Mouse (Mus musculus): Measurements from ENCODE around the gene Fads2. TPM values are rescaled to one million over a fixed set of nuclear protein-coding genes. Genes with fewer than 3 reads are reported as not detected.

The Fads2 gene
- polyA plus RNA-seq, 1 experiment from 2014 or later: 164 TPM

DNA sequence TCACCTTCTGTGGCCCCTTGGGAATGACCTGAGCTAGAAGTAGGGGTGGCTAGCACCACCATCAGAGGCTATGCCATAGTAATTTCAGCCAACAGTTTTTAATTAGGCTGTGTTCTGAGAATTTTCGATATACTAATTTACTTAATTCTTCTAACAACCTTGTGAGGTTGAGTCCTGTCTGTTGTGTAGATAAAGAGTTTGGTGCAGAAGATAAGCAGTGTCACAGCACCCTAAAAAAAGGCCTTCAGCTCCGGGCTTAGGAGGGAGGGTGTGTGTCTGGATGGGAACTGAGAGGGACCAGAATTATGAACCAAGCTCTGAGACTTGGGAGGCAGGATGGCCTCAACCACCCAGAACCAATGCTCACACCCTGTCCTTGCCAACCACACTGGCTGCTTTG is 55.8 kb downstream of the Fads2 start:
- Histone ChIP-seq H3K27me3 (no peaks in the 10 kb centered on the region), H3K36me3 (no peaks in the 10 kb centered on the region), H3K9ac (replicated peaks) (no peak overlapping the region), H3K4me3 (no peak overlapping the region), H3K27ac (replicated peaks) (no peak overlapping the region), H3K4me2 (replicated peaks) (no peak overlapping the region), H3K9me3 (no peaks in the 10 kb centered on the region), H3K4me1 (peaks cover 14% of the 10 kb centered on the region)
- no peak for ATAC-seq (replicated peaks)
- 83% methylated on average over 2 of the region's 2 CpGs for WGBS

DNA sequence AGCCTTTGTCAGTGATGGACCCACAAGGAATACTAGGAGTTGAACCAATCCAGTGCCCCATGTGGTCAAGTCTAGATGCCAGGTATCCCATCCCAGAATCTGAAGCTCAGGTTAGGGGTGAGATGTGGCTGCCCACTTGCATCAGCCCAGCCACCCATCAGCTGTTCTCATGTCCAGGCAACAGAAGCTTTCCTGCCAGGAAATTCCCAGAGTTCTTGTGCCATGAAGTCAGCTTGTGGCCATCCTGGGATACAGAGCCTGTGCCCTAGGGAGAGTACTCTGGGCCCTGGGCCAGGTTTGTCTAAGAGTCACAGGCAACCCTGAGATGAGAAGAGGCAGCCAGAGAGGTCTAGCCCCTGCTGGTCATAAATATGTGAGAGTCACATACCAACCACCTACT is 57.9 kb downstream of the Fads2 start:
- no peaks in the 10 kb centered on the region for H3K36me3 ChIP-seq
- H3K9me3 ChIP-seq: no peaks in the 10 kb centered on the region
- H3K4me1 ChIP-seq: peaks cover 19% of the 10 kb centered on the region
- H3K27ac ChIP-seq (replicated peaks): no peak overlapping the region
- no peak for ATAC-seq (replicated peaks)
- H3K9ac ChIP-seq (replicated peaks): no peak overlapping the region
- H3K4me3 ChIP-seq: no peak overlapping the region
- no peaks in the 10 kb centered on the region for H3K27me3 ChIP-seq
- H3K4me2 ChIP-seq (replicated peaks): no peak overlapping the region

DNA sequence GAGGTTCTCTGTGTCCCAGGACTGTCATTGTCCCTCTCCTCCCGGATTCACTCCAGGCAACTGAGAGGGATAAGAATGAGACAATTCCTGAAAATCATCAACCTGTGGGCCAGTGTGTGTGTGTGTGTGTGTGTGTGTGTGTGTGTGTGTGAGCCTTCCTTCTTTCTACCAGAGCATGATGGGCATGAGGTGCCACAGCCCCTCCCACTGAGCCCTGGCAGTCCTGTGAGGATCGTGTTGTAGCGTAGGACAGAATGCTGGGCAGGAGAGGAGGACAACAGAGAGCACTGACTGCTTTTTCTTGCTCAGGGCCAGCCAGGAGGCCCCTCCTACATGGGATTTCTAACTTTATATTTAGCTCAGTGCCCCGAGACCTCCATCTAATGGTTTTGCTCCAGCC is 58.7 kb downstream of the Fads2 start:
- Histone ChIP-seq H3K27me3 (no peaks in the 10 kb centered on the region), H3K36me3 (no peaks in the 10 kb centered on the region), H3K4me1 (peaks cover 19% of the 10 kb centered on the region), H3K9ac (replicated peaks) (no peak overlapping the region), H3K4me2 (replicated peaks) (peak overlapping the region; percentile 90), H3K27ac (replicated peaks) (no peak overlapping the region), H3K4me3 (peak overlapping the region; percentile 66), H3K9me3 (no peaks in the 10 kb centered on the region)
- ATAC-seq (replicated peaks): no peak
- WGBS: 97% methylated on average over 4 of the region's 4 CpGs

DNA sequence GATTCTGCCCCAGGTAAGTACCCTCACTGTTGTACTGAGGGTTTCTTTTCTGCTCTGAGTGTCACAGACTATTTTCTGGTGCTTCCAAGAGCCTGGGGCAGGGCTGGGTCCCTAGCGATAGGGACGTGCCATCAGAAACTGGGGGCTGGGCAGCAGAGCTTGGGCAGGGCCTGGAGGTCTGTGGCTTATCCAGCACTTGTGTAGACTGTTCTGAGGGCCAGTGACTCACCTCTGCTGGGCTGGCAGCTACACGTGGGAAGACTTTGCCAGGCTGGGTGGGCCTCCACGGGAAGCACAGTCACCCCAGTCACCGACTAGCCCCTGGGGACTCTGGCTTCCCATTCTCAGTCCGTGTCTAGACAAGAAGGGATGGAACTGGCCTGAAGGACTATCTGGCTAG is 59.3 kb downstream of the Fads2 start:
- Histone ChIP-seq H3K9me3 (no peaks in the 10 kb centered on the region), H3K27me3 (no peaks in the 10 kb centered on the region), H3K4me1 (peaks cover 19% of the 10 kb centered on the region), H3K27ac (replicated peaks) (no peak overlapping the region), H3K4me3 (peak overlapping the region; percentile 66), H3K36me3 (no peaks in the 10 kb centered on the region), H3K9ac (replicated peaks) (peak overlapping the region; percentile 64), H3K4me2 (replicated peaks) (peak overlapping the region; percentile 90)
- WGBS: 62% methylated on average over 6 of the region's 6 CpGs
- ATAC-seq (replicated peaks): peak; percentile 9; the same call in 1 of the 2 replicates

DNA sequence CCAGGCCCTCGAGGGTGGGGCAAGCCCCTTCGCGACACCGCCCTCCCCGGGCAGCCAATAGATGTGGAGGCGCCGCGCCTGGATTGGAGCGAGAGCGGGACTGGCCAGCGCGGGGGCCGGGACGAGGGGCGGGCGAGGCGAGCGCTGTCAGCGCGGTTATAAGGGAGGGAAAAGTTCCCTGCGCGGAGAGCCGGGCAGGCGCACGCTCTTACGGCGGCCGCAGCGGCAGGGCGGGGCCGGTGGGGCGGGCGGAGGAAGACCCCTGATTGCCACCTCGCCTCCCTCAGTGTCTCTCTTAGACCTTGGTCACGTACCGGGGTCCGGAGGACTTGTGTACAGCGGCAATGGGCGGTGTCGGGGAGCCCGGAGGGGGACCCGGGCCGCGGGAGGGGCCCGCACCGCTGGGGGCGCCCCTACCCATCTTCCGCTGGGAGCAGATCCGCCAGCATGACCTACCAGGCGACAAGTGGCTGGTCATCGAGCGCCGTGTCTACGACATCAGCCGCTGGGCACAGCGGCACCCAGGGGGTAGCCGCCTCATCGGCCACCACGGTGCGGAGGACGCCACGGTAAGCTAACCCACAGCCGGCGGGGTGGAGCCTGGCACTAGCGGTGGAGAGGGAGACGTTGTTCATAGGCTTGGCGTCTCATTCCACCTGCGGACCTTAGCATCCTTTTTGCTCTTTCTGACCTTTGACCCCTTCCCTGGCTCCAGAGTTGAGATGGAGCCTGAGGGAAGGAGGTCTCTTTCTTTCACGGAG is 60.0 kb downstream of the Fads2 start, which contains the start of gene Fads3:
TSS of gene Fads3 (plus strand) at position 182 of the 761 bp plus-strand sequence.
- ATAC-seq (replicated peaks): peak; percentile 88
- H3K9ac ChIP-seq (replicated peaks): peak within 1 kb of the TSS; percentile 64
- peak within 1 kb of the TSS; percentile 66 for H3K4me3 ChIP-seq
- peak within 1 kb of the TSS; percentile 90 for H3K4me2 ChIP-seq (replicated peaks)
- H3K27me3 ChIP-seq: no peaks in the 10 kb centered on the region
- no peaks in the 10 kb centered on the region for H3K9me3 ChIP-seq
- under 1% methylated on average over 67 of the region's 69 CpGs for WGBS
- H3K4me1 ChIP-seq: peaks cover 19% of the 10 kb centered on the region
- no peaks in the 10 kb centered on the region for H3K36me3 ChIP-seq
- no peak within 1 kb of the TSS; the same call in 1 of the 2 replicates for H3K27ac ChIP-seq (replicated peaks)

DNA sequence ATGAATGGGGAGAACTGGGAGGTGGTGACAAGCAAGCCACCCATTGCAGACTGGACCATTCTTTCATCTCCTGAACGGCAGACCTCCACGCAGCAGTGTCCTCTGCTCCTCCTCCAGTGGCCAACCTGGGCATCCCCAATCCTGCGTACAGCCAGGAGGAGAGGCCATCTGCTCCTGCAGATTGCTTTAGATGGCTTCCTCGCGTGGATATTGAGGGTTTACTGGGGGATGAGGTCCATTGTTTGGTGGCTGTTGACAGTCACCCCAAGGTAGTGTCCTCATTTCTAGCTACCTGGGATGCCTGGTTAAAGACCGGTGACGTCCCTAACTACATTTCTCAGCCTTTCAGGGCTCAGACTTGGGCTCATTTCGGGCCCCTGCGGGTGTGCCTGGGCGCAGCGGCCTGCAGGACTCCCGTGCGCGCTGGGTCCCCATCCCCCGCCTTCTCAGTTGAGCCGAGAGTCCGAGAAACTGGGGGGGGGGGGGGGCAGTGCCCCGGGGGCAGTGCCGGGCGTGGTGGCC is 60.6 kb downstream of the Fads2 start:
- Histone ChIP-seq H3K27ac (replicated peaks) (no peak overlapping the region), H3K4me1 (peaks cover 19% of the 10 kb centered on the region), H3K9me3 (no peaks in the 10 kb centered on the region), H3K4me2 (replicated peaks) (peak overlapping the region; percentile 90), H3K27me3 (no peaks in the 10 kb centered on the region), H3K36me3 (no peaks in the 10 kb centered on the region), H3K9ac (replicated peaks) (peak overlapping the region; percentile 64), H3K4me3 (peak overlapping the region; percentile 66)
- ATAC-seq (replicated peaks): peak; percentile 62
- WGBS: 6% methylated on average over 20 of the region's 20 CpGs

DNA sequence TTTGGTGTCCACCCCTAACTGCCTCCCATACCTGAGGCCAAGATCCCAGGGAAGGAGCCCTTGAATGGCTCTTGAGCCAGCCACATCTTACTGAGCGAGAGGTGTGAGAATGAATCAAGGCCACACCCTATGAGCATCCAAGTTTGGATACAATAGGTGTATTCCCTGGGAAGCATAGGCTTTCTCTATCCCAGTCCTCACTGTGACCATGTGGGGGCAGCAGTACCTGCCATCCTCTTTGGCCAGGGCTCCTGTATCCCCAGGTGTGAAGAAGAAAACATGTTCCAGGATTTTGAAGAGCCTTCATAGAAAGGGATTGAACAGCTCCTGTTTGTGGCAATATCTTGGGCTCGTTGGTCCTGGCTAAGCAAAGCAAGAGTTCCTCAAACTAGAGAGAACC is 61.9 kb downstream of the Fads2 start:
- WGBS: 86% methylated on average over 2 of the region's 2 CpGs
- H3K9ac ChIP-seq (replicated peaks): no peak overlapping the region
- peaks cover 19% of the 10 kb centered on the region for H3K4me1 ChIP-seq
- no peaks in the 10 kb centered on the region for H3K9me3 ChIP-seq
- no peak overlapping the region for H3K27ac ChIP-seq (replicated peaks)
- ATAC-seq (replicated peaks): no peak
- H3K27me3 ChIP-seq: no peaks in the 10 kb centered on the region
- H3K36me3 ChIP-seq: no peaks in the 10 kb centered on the region
- no peak overlapping the region for H3K4me3 ChIP-seq
- no peak overlapping the region for H3K4me2 ChIP-seq (replicated peaks)

DNA sequence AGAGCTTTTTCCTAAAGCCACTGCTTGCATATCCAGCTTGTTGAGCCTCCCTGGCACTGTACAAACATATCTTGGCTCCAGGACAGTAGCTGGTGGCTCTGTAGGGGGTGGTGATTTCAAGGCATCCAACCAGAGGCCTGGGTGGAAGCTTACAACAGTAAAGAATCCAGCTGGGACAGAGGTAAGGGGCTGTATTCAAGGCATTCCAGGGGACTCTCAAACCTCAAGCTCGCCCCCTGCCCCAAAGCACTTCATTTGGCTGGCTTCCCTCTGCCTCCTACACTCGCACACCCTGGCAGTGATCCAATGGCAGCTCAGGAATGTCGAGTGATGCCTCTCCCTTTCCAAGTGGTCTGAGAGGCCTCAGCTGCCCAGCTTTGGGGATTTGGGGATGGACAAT is 62.6 kb downstream of the Fads2 start:
- no peaks in the 10 kb centered on the region for H3K9me3 ChIP-seq
- no peak overlapping the region for H3K4me3 ChIP-seq
- peaks cover 19% of the 10 kb centered on the region for H3K4me1 ChIP-seq
- H3K27me3 ChIP-seq: no peaks in the 10 kb centered on the region
- no peak overlapping the region for H3K4me2 ChIP-seq (replicated peaks)
- H3K9ac ChIP-seq (replicated peaks): no peak overlapping the region
- H3K27ac ChIP-seq (replicated peaks): no peak overlapping the region
- ATAC-seq (replicated peaks): no peak
- no peaks in the 10 kb centered on the region for H3K36me3 ChIP-seq
- 4% methylated on average over 3 of the region's 3 CpGs for WGBS

DNA sequence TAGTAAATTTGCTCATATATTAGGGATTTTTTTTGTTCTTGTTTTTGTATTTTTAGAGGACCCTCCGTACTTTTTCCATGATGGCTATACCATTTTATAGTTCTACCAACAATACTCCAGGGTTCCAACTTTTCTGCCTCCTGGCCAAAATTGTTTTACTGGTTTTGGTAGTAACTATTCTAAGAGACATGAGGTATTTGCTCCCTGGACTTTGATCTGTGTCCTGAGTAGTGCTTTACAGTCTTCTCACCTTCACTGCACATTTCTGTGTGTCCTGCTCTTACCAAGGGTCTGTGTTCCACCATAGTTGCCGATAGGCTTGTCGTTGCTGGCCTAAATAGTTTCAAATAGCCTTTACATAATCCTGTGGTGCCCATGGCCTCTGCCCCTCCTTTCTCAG is 63.2 kb downstream of the Fads2 start:
- Histone ChIP-seq H3K9ac (replicated peaks) (no peak overlapping the region), H3K36me3 (no peaks in the 10 kb centered on the region), H3K4me1 (peaks cover 21% of the 10 kb centered on the region), H3K27me3 (no peaks in the 10 kb centered on the region), H3K27ac (replicated peaks) (no peak overlapping the region), H3K4me2 (replicated peaks) (no peak overlapping the region), H3K4me3 (no peak overlapping the region), H3K9me3 (no peaks in the 10 kb centered on the region)
- WGBS: 82% methylated on average over 3 of the region's 3 CpGs
- no peak for ATAC-seq (replicated peaks)

DNA sequence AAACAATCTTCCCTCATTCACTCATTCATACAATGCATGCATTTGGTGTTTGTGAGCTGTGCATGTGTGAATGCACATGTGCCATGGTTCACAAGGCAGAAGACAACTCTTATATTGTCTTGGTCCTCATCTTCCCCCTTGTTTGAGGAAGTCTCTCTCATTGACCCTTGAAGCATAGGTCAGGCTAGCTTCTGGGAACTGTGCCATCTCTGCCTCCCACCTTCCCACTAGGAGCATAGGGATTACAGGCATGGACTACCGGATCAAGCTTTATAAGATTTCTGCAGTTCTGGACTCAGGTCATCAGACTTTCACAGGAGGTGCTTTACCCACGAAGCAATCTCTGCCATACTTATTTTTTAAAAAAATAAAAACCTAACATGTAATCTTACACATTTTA is 64.0 kb downstream of the Fads2 start:
- H3K4me3 ChIP-seq: no peak overlapping the region
- no peak overlapping the region for H3K9ac ChIP-seq (replicated peaks)
- no peaks in the 10 kb centered on the region for H3K27me3 ChIP-seq
- 70% methylated on average over 2 of the region's 2 CpGs for WGBS
- no peak for ATAC-seq (replicated peaks)
- no peak overlapping the region for H3K4me2 ChIP-seq (replicated peaks)
- no peak overlapping the region for H3K27ac ChIP-seq (replicated peaks)
- no peaks in the 10 kb centered on the region for H3K9me3 ChIP-seq
- no peaks in the 10 kb centered on the region for H3K36me3 ChIP-seq
- H3K4me1 ChIP-seq: peaks cover 22% of the 10 kb centered on the region

DNA sequence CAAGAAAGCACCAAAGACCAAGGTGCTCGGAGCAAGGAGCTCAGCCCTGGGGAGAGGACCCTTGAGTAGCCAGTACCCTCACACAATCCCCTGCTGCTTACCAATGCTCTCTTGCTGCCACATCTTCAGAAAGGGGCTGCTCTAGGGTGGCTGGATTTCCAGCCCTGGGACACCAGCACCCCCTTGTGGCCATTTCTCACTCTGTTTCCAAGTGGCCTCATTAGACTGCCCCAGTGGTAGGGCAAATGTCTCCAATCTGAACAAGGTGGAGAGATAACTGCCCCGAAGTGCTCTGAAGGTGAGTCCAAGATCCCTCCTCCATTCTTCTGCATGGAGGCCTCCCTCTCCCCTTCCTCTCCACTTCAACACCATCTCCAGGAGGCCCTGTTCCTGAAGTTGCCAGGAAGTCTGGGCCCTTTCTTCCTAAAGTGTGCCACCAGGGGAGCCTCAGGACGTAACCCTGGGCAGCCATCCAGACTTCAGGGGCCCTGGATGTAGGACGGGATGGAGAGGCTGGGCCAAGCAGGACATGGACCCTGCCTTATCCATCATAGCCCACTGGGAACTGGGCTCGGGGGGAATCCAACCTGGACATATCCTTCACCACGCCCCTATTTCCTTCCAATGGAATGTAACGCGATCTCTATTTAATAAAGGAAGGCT is 66.6 kb downstream of the Fads2 start:
- 54% methylated on average over 8 of the region's 8 CpGs for WGBS
- ATAC-seq (replicated peaks): peak; percentile 74
- Histone ChIP-seq H3K4me2 (replicated peaks) (no peak overlapping the region), H3K9ac (replicated peaks) (no peak overlapping the region), H3K4me1 (peaks cover 9% of the 10 kb centered on the region), H3K27me3 (no peaks in the 10 kb centered on the region), H3K4me3 (no peak overlapping the region), H3K27ac (replicated peaks) (no peak overlapping the region), H3K9me3 (no peaks in the 10 kb centered on the region), H3K36me3 (no peaks in the 10 kb centered on the region)

DNA sequence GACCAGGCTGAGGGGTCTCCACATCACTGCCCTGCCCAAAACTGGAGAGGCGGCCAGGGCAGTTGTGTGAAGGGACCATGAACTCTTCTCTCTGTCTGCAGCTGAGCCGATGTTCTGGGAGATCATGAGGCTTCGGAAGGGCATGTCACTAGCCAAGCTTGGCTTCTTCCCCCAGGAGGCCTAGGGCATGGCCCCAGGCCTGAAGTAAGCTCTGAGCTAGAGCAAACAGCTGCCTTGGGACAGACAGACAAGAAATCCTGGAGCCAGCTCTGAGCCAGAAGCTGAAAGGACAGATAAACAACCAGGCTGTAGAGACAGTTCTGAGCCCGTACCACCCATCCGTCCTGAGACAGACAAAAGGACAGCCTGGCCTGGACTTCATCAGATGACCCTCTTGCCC is 67.2 kb downstream of the Fads2 start:
- Histone ChIP-seq H3K4me1 (peaks cover 9% of the 10 kb centered on the region), H3K9ac (replicated peaks) (no peak overlapping the region), H3K27me3 (no peaks in the 10 kb centered on the region), H3K9me3 (no peaks in the 10 kb centered on the region), H3K36me3 (no peaks in the 10 kb centered on the region), H3K4me3 (no peak overlapping the region), H3K27ac (replicated peaks) (no peak overlapping the region), H3K4me2 (replicated peaks) (no peak overlapping the region)
- no peak for ATAC-seq (replicated peaks)
- 84% methylated on average over 5 of the region's 5 CpGs for WGBS

Measured in forebrain, embryonic 15.5 days (tissue).